Mouse (Mus musculus) forebrain, embryonic 16.5 days (tissue): ENCODE results near the gene Kif2c. TPM values are rescaled to one million over a fixed set of nuclear protein-coding genes. Genes with fewer than 3 reads are reported as not detected.
A peak's percentile ranks its signal among the peaks of the same experiment; 100 is the strongest.

ENCODE experiments used
- ATAC-seq: fragments of 200-750 bp; cut with Nextera tagmentation; 2 replicates; pipeline ENCODE4 v1.8.0; 2017; ENCODE audit warnings: mild to moderate bottlenecking, moderate library complexity
- H3K27ac ChIP-seq: fragments of 300-500 bp; sonication (generic); 2 replicates; pipeline ENCODE4 v1.5.1; 2014; ENCODE audit warnings: low read length, control low read depth
- H3K27me3 ChIP-seq: fragments of 300-500 bp; sonication (generic); replicated peaks from 2 replicates; pipeline ENCODE4 v1.6.1; 2014; ENCODE audit warnings: low read length; ENCODE audit not compliant: control insufficient read depth, insufficient read depth
- H3K36me3 ChIP-seq: fragments of 300-500 bp; sonication (generic); 2 replicates; pipeline ENCODE4 v1.6.1; 2014; ENCODE audit not compliant: control insufficient read depth, insufficient read depth
- H3K4me1 ChIP-seq: fragments of 300-500 bp; sonication (generic); replicated peaks from 2 replicates; pipeline ENCODE4 v1.6.1; 2014; ENCODE audit warnings: low read length; ENCODE audit not compliant: control insufficient read depth, insufficient read depth
- H3K4me2 ChIP-seq: fragments of 300-500 bp; sonication (generic); 2 replicates; pipeline ENCODE4 v1.6.1; 2014; ENCODE audit warnings: mild to moderate bottlenecking, low read length, control low read depth
- H3K4me3 ChIP-seq: fragments of 300-500 bp; sonication (generic); replicated peaks from 2 replicates; pipeline ENCODE4 v1.5.1; 2014; ENCODE audit warnings: mild to moderate bottlenecking, low read length, control low read depth
- H3K9ac ChIP-seq: fragments of 300-500 bp; sonication (generic); replicated peaks from 2 replicates; pipeline ENCODE4 v1.6.1; 2014; ENCODE audit warnings: low read depth, low read length, control low read depth
- H3K9me3 ChIP-seq: fragments of 300-500 bp; sonication (generic); 2 replicates; pipeline ENCODE4 v1.6.1; 2016; ENCODE audit warnings: low read length; ENCODE audit not compliant: control insufficient read depth
- WGBS: fragments of 180-500 bp; shearing (Covaris S2); extraction: QIAGEN DNeasy Blood & Tissue Kit; methylation state at CpG from one replicate; pipeline ENCODE4 v1.1.7; 2014; 5-methylcytosine and 5-hydroxymethylcytosine counted together
- polyA plus RNA-seq: library from polyadenylated mRNA; unstranded; fragments of >200 nt; fragmentation: Nextera tagmentation; extraction: Ambion mirVana; gene quantifications from 2 replicates; pipeline ENCODE4 v1.2.1, GENCODE M21; 2015

The Kif2c gene
- polyA plus RNA-seq = 27.2 and 33.2 TPM in 2 replicates

DNA sequence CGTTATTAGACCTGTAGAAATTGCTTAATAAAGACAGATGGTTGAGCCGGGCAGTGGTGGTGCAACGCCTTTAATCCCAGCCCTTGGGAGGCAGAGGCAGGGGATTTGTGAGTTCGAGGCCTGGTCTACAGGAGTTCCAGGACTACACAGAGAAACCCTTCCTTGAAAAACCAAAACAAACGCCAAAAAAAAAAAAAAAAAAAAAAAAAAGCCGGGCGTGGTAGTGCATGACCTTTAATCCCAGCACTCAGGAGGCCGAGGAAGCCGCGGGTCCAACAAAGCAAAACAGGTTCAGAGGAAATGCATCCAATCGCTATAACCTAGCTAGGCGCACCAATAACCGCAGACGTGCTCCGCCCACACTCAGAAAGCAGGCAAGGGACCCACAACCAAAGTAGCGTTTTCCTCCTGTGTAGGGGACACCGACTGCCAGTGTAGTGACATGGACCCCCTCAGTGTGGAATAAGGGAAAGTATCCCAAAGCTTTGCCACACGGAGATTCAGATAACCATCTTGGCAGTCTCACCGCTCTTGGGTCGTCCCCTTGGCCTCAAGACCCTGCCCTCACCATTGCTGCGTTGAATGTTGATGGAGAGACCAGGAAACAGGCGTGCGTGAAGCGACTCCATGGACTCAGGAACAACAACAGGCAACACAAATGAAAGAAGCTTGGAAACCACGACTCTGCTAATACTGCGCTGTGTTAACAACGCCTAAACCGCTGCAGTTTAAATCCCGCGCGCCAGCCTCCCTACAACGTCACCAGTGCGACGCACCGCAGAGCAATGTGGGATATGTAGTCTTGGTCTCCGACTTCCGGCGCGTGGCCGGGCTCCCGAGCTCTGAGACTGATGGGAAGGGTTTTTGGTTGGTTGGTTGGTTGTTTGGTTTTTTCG is at the start of gene Kif2c:
Kif2c (minus strand) TSS at position 777 of the 896 bp plus-strand sequence.
- Histone ChIP-seq H3K4me1 (peaks cover 10% of the 10 kb centered on the region), H3K27me3 (no peaks in the 10 kb centered on the region; the same call in 1 of the 2 replicates), H3K9me3 (no peaks in the 10 kb centered on the region), H3K9ac (peak within 1 kb of the TSS; percentile 60), H3K4me3 (peak within 1 kb of the TSS; percentile 58), H3K36me3 (no peaks in the 10 kb centered on the region), H3K27ac (peak within 1 kb of the TSS; percentile 66), H3K4me2 (peak within 1 kb of the TSS; percentile 88)
- ATAC-seq = peak; percentile 100
- under 1% methylated on average over 42 of the region's 42 CpGs for WGBS

DNA sequence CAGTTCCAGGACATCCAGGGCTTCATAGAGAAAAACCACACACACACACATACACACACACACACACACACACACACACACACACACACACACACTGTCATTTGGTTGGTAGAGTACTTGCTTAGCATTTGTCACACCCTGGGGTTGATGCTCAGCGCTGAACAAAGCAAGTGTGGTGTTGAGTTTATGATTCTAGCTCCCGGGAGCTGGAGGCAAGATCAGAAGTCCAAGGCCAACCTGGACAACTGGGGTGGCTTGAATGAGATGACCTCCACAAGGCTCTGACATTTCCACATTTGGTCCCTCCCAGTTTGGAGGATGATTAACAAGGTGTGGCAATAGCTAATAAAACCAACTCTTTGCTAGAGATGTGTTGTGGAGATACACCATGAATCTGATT is 48.8 kb upstream of the Kif2c start:
- no peaks in the 10 kb centered on the region for H3K36me3 ChIP-seq
- 0 out of 2 replicates have a peak, but pooled peaks cover 4% of the 10 kb centered on the region for H3K4me1 ChIP-seq
- H3K4me2 ChIP-seq = no peak overlapping the region
- no peaks in the 10 kb centered on the region for H3K27me3 ChIP-seq
- no peak for ATAC-seq
- H3K27ac ChIP-seq = no peak overlapping the region
- H3K9ac ChIP-seq = no peak overlapping the region
- H3K9me3 ChIP-seq = no peaks in the 10 kb centered on the region
- 88% methylated on average over 2 of the region's 2 CpGs for WGBS
- no peak overlapping the region for H3K4me3 ChIP-seq

DNA sequence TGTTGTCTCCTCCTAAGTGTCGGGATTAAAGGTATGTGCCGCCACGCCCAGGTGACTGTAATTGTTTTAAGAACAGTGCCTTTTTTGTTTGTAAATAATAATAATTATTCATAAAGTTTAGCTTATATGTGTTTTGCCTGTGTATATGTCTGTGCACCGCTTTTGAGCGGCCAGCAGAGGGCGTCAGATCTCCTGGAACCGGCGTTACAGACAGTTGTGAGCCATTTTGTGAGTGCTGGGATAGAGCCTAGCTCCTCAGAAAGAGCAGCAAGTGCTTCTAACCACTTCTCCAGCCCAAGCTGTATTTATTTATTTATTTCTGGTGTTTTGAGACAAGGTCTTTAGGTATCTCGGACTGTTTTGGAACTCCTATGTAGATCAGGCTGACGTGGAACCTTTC is 47.9 kb upstream of the Kif2c start:
- Histone ChIP-seq H3K9me3 (no peaks in the 10 kb centered on the region), H3K4me3 (no peak overlapping the region), H3K9ac (no peak overlapping the region), H3K4me1 (no peaks in the 10 kb centered on the region), H3K27ac (no peak overlapping the region), H3K27me3 (no peaks in the 10 kb centered on the region), H3K36me3 (no peaks in the 10 kb centered on the region), H3K4me2 (no peak overlapping the region)
- 55% methylated on average over 10 of the region's 10 CpGs for WGBS
- ATAC-seq = no peak

DNA sequence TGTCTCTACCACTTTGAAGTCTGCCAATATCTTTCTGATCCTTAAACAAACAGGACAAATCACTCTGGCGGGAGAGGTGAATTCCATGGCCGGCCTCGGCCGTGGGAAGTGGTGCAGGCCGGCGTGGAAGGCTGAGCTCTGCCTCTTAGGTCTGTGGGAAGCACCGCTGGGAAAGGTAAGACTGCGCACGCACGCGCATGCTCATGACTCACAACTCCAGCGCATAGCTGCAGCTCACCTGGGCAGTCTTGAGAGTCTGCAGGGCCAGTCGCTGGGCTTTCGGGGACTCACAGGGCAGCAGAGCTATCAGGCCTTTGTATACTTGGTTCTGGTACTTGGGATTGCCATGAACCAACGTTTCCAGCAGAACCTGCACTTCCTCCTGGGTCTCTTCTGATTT is 47.2 kb upstream of the Kif2c start:
- H3K27ac ChIP-seq = no peak overlapping the region
- no peaks in the 10 kb centered on the region for H3K9me3 ChIP-seq
- ATAC-seq = no peak
- no peak overlapping the region for H3K9ac ChIP-seq
- H3K27me3 ChIP-seq = no peaks in the 10 kb centered on the region
- 76% methylated on average over 15 of the region's 15 CpGs for WGBS
- no peaks in the 10 kb centered on the region for H3K36me3 ChIP-seq
- no peak overlapping the region for H3K4me2 ChIP-seq
- no peak overlapping the region for H3K4me3 ChIP-seq
- no peaks in the 10 kb centered on the region for H3K4me1 ChIP-seq

GRCm38 (mm10) chr4:117225250-117225649 is 42.8 kb upstream of the Kif2c start:
- no peak for ATAC-seq
- no peak overlapping the region for H3K27ac ChIP-seq
- H3K4me1 ChIP-seq = no peaks in the 10 kb centered on the region
- H3K4me3 ChIP-seq = no peak overlapping the region
- H3K27me3 ChIP-seq = no peaks in the 10 kb centered on the region
- no peaks in the 10 kb centered on the region for H3K9me3 ChIP-seq
- no peak overlapping the region for H3K9ac ChIP-seq
- H3K36me3 ChIP-seq = no peaks in the 10 kb centered on the region
- H3K4me2 ChIP-seq = no peak overlapping the region

DNA sequence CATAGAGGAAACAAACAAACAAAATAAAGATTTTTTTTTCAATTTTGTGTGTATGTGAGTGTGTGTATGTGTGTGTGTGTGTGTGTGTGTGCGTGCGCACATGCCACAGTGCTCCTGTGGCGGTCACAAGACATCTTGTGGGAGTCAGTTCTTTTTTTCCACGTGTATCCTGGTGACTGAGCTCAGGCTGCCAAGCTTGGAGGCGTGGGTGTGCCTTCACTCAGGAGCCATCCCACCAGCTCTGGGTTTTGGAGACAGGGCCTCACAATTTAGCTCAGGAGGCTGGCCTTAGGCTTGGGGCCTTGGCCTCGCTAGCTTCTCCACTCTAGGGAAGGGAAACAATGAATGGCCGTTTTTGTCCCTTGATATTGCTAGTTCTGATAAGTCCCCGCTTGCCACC is 41.7 kb upstream of the Kif2c start:
- Histone ChIP-seq H3K36me3 (no peaks in the 10 kb centered on the region), H3K4me2 (no peak overlapping the region), H3K9me3 (no peaks in the 10 kb centered on the region), H3K27me3 (no peaks in the 10 kb centered on the region), H3K4me3 (no peak overlapping the region), H3K9ac (no peak overlapping the region), H3K4me1 (no peaks in the 10 kb centered on the region), H3K27ac (no peak overlapping the region)
- no peak for ATAC-seq
- 79% methylated on average over 8 of the region's 8 CpGs for WGBS

DNA sequence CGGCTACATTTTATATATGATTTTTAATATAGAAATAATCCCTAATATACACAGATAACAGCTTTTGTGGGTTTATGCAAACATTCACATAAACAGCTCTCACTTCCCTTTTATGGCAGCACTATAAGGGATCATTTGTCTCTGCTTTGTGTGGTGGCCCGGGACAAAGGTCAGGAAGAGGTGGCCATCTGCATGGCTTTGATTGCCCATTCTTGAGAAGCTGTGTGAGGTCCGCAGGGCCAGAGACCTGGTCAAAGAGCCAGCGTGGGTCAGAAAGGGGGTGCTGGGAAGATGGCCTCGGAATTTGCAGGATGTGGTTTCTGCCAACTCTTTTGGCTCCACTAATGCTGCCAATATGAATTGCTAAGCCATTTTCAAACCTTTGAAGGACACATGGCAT is 40.6 kb upstream of the Kif2c start:
- Histone ChIP-seq H3K36me3 (no peaks in the 10 kb centered on the region), H3K4me3 (no peak overlapping the region), H3K9ac (no peak overlapping the region), H3K9me3 (no peaks in the 10 kb centered on the region), H3K4me1 (no peaks in the 10 kb centered on the region), H3K27me3 (no peaks in the 10 kb centered on the region), H3K4me2 (no peak overlapping the region), H3K27ac (no peak overlapping the region)
- ATAC-seq = no peak
- WGBS = 65% methylated on average over 5 of the region's 5 CpGs

DNA sequence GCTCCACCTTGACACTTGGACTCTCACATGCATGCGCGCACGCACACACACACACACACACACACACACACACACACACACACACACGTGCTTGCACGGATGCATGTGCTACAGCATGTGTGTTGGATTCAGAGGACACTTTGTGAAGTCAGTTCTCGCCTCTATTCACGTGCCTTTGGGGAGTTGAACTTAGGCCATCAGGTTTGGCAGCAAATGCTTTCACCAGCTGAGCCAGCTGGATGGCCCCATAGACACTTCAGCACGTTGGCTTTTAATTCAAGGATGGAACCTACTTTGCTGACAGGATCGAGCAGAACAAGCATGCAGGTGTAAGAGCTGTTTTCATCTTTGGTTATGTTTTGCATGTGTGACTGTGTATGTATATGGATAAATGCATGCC is 39.4 kb upstream of the Kif2c start:
- Histone ChIP-seq H3K27me3 (no peaks in the 10 kb centered on the region), H3K9me3 (no peaks in the 10 kb centered on the region)

DNA sequence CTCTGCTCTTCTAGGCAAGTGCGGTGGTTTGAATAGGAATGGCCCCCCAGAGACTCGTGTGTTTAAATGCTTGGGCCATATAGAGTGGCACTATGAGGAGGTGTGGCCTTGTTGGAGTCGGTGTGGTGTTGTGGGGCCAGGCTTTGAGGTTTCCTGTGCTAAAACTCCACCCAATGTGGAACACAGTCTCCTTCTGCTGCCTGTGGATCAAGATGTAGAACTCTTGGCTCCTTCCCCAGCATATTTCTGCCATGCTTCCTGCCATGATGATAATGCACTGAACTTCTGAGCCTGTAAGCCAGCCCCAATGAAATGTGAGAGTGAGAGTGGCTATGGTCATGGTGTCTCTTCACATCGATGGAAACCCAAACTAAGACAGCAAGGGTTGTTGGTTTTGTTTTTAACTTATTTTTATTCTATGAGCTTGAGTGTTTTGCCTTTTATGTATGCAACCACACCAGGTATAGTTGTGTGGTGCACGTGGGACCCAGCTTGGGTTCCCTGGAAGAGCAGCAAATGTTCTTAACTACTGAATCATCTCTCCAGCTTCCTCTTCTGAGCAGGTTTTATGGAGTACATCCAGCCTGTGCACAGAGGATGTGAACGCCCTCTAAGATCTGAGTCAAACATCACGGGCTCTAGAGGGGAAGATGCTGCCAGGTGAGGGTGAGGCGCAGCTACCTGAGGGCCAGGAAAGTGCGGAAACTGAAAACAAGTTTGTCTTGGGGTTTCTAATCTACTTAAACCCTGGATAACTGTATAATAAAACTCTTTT is 38.5 kb upstream of the Kif2c start:
- Histone ChIP-seq H3K27ac (no peak overlapping the region), H3K4me1 (no peaks in the 10 kb centered on the region), H3K27me3 (no peaks in the 10 kb centered on the region), H3K4me2 (no peak overlapping the region), H3K9ac (no peak overlapping the region), H3K4me3 (no peak overlapping the region), H3K36me3 (no peaks in the 10 kb centered on the region), H3K9me3 (no peaks in the 10 kb centered on the region)
- ATAC-seq = no peak
- 79% methylated on average over 9 of the region's 9 CpGs for WGBS

More for the DNA sequence above, 39.4 kb upstream of the Kif2c start:
- Histone ChIP-seq H3K4me1 (no peaks in the 10 kb centered on the region), H3K4me3 (no peak overlapping the region), H3K4me2 (no peak overlapping the region), H3K36me3 (no peaks in the 10 kb centered on the region), H3K9ac (no peak overlapping the region), H3K27ac (no peak overlapping the region)
- WGBS = 80% methylated on average over 9 of the region's 9 CpGs
- no peak for ATAC-seq
